Mouse (Mus musculus) small intestine, adult 2 months (tissue): Measurements from ENCODE around the gene AC141477.1. TPM values are rescaled to one million over a fixed set of nuclear protein-coding genes. Genes with fewer than 3 reads are reported as not detected.

Experiments
- H3K27ac ChIP-seq: fragments of 200-500 bp; 2 replicates; pipeline ENCODE4 v1.5.1; 2012; ENCODE audit warnings: low read depth, low read length, control low read depth, inconsistent platforms; ENCODE audit not compliant: insufficient read depth
- H3K27me3 ChIP-seq: fragments of 200-500 bp; 2 replicates; pipeline ENCODE4 v1.6.1; 2012; ENCODE audit warnings: mild to moderate bottlenecking, moderate library complexity, low read length, inconsistent platforms; ENCODE audit not compliant: control insufficient read depth, insufficient read depth
- H3K36me3 ChIP-seq: fragments of 200-500 bp; 2 replicates; pipeline ENCODE4 v1.6.1; 2012; ENCODE audit warnings: mild to moderate bottlenecking, low read length, control low read depth, inconsistent platforms; ENCODE audit not compliant: control insufficient read depth, insufficient read depth
- H3K4me1 ChIP-seq: fragments of 200-500 bp; 2 replicates; pipeline ENCODE4 v1.6.1; 2012; ENCODE audit warnings: low read length, inconsistent platforms, mixed read lengths; ENCODE audit not compliant: control insufficient read depth, insufficient read depth, insufficient read length
- H3K4me3 ChIP-seq: fragments of 200-500 bp; 2 replicates; pipeline ENCODE4 v1.5.1; 2012; ENCODE audit warnings: low read depth, mild to moderate bottlenecking, control low read depth, inconsistent platforms, low read length, moderate library complexity
- CTCF ChIP-seq: fragments of 200-500 bp; IDR thresholded peaks from 2 replicates; pipeline ENCODE4 v1.5.1; 2012; ENCODE audit warnings: low read depth, mild to moderate bottlenecking, control low read depth, inconsistent platforms, low read length, moderate library complexity, mixed read lengths; ENCODE audit not compliant: insufficient replicate concordance, insufficient read length; ENCODE audit errors: extremely low read depth
- POLR2A ChIP-seq: fragments of 200-500 bp; IDR thresholded peaks from 2 replicates; pipeline ENCODE4 v1.6.1; 2012; ENCODE audit warnings: low read depth, mild to moderate bottlenecking, control low read depth, inconsistent platforms, low read length, moderate library complexity
- WGBS: fragments of 180-500 bp; shearing (Covaris S2); methylation state at CpG from one replicate; pipeline ENCODE4 v1.1.7; 2018; 5-methylcytosine and 5-hydroxymethylcytosine counted together
- polyA plus RNA-seq: library from polyadenylated mRNA; depleted of rRNA; stranded (reverse); fragments of >200 nt; gene quantifications from 2 replicates; pipeline ENCODE4 v1.2.3, GENCODE M21; 2012; rRNA removed

AC141477.1 gene
- not detected in 2 replicates for polyA plus RNA-seq

GRCm38 (mm10) chr10:76440281-76440680 is at the start of gene AC141477.1:
Gene AC141477.1, minus strand, starts transcription at chr10:76440444.
- H3K4me1 ChIP-seq: peaks cover 3% of the 10 kb centered on the region; the same call in 1 of the 2 replicates
- 91% methylated on average over 17 of the region's 17 CpGs for WGBS
- no peak within 1 kb of the TSS for H3K27ac ChIP-seq
- H3K27me3 ChIP-seq: no peaks in the 10 kb centered on the region
- peaks cover 32% of the 10 kb centered on the region for H3K36me3 ChIP-seq
- no peak within 1 kb of the TSS for H3K4me3 ChIP-seq
- TF ChIP-seq POLR2A (no peak), CTCF (no peak)

- Histone ChIP-seq H3K27me3 (no peaks in the 10 kb centered on the region), H3K36me3 (peaks cover 61% of the 10 kb centered on the region), H3K27ac (no peak overlapping the region), H3K4me1 (no peaks in the 10 kb centered on the region), H3K4me3 (no peak overlapping the region)
- WGBS: 83% methylated on average over 15 of the region's 15 CpGs
- TF ChIP-seq CTCF (no peak), POLR2A (no peak)
Observed at GRCm38 (mm10) chr10:76489205-76489604, 49.0 kb upstream of the AC141477.1 start.

- peaks cover 63% of the 10 kb centered on the region for H3K36me3 ChIP-seq
- no peaks in the 10 kb centered on the region for H3K27me3 ChIP-seq
- WGBS: 95% methylated on average over 8 of the region's 8 CpGs
- H3K4me3 ChIP-seq: no peak overlapping the region
- TF ChIP-seq CTCF: no peak
- no peak for TF ChIP-seq POLR2A
- no peak overlapping the region for H3K27ac ChIP-seq
- H3K4me1 ChIP-seq: no peaks in the 10 kb centered on the region
Observed at GRCm38 (mm10) chr10:76488265-76488664, 48.0 kb upstream of the AC141477.1 start.

GRCm38 (mm10) chr10:76486302-76486701 is 46.1 kb upstream of the AC141477.1 start:
- H3K27me3 ChIP-seq: no peaks in the 10 kb centered on the region
- no peak overlapping the region for H3K27ac ChIP-seq
- H3K36me3 ChIP-seq: peaks cover 69% of the 10 kb centered on the region
- H3K4me3 ChIP-seq: no peak overlapping the region
- 90% methylated on average over 2 of the region's 2 CpGs for WGBS
- H3K4me1 ChIP-seq: no peaks in the 10 kb centered on the region
- TF ChIP-seq POLR2A (no peak), CTCF (no peak)

- no peak for TF ChIP-seq CTCF
- no peak for TF ChIP-seq POLR2A
- Histone ChIP-seq H3K36me3 (peaks cover 73% of the 10 kb centered on the region), H3K27me3 (no peaks in the 10 kb centered on the region), H3K4me1 (no peaks in the 10 kb centered on the region), H3K4me3 (no peak overlapping the region), H3K27ac (no peak overlapping the region)
- WGBS: 86% methylated on average over 6 of the region's 6 CpGs
Observed at GRCm38 (mm10) chr10:76481480-76481879, 41.2 kb upstream of the AC141477.1 start.

GRCm38 (mm10) chr10:76480851-76481250 is 40.6 kb upstream of the AC141477.1 start:
- Histone ChIP-seq H3K27ac (no peak overlapping the region), H3K27me3 (no peaks in the 10 kb centered on the region), H3K36me3 (peaks cover 75% of the 10 kb centered on the region), H3K4me1 (no peaks in the 10 kb centered on the region), H3K4me3 (no peak overlapping the region)
- TF ChIP-seq CTCF (no peak), POLR2A (no peak)
- WGBS: 95% methylated on average over 13 of the region's 13 CpGs

DNA sequence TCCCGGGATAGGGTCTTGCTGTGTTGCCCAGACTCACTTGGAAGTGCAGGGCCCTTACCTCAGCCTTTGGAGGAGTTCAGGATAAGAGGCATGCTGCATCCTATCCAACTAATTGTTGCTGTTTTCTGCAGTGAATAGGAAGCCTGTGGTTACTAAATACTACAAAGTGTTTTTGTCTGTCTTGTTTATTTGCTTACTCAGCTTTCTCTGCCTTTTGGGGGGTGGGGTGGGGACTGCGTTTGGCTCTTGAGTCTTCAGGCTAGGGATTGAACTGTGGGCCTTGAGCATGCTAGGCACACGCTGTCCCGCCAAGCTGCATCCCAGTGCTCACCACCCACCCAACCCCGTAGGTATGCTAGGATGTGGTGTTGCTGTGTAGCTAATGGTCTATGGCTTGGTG is 33.5 kb upstream of the AC141477.1 start:
- WGBS: 87% methylated on average over 5 of the region's 5 CpGs
- Histone ChIP-seq H3K36me3 (peaks cover 55% of the 10 kb centered on the region), H3K4me1 (no peaks in the 10 kb centered on the region), H3K4me3 (no peak overlapping the region), H3K27ac (no peak overlapping the region), H3K27me3 (no peaks in the 10 kb centered on the region)
- no peak for TF ChIP-seq POLR2A
- TF ChIP-seq CTCF: no peak
